ENCODE assay signal across 8 mouse cellular contexts in the genomic region with DNA sequence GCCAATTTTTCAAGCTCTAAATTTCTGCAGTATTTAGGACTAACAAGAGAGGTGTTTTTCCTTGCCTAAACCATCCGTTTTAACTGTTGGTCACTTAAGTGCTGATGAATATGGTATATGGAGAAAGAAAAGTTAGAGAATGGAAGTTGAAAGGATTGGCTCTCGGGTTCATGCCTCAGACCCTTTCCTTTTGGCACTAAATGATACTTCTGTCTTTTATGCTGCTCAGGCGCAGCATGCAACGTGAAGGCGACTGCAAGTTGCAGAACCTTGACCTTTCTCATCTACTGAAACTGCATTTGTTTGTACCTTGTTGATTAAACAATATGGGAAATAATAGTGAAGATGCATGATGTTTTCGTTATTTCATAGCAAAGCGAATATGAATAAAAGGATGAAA. TPM values are rescaled to one million over a fixed set of nuclear protein-coding genes. Genes with fewer than 3 reads are reported as not detected.
DNase-seq lines count a peak whose midpoint lies in the region; ATAC-seq and TF ChIP-seq lines count a peak whose summit lies in the region.
"Not testable (repeated sequence)": the region's sequence is repeated elsewhere in the genome, so short reads cannot be mapped to it uniquely, and the experiment has no call there.

No protein-coding gene starts in this region.

- not testable (repeated sequence) for H3K9ac ChIP-seq in heart, postnatal 0 days (replicated peaks; ENCODE audit: low read depth, low read length); limb, embryonic 11.5 days (ENCODE audit: low read length); midbrain, postnatal 0 days (replicated peaks; ENCODE audit: low read length, poor library complexity, severe bottlenecking)

- not testable (repeated sequence) for H3K27ac ChIP-seq in heart, postnatal 0 days (ENCODE audit: low read depth); limb, embryonic 11.5 days (replicated peaks; ENCODE audit: low read depth, low read length); midbrain, postnatal 0 days (ENCODE audit: low read depth, low read length)

- H3K4me1 ChIP-seq in heart, postnatal 0 days (ENCODE audit: control insufficient read depth, insufficient read depth); limb, embryonic 11.5 days (ENCODE audit: control insufficient read depth, insufficient read depth, low read length); midbrain, postnatal 0 days (ENCODE audit: insufficient read depth, low read length): not testable (repeated sequence)

- H3K27me3 ChIP-seq in heart, postnatal 0 days (ENCODE audit: control insufficient read depth, insufficient read depth, low read length); limb, embryonic 11.5 days (ENCODE audit: control insufficient read depth, insufficient read depth, low read length); midbrain, postnatal 0 days (ENCODE audit: insufficient read depth, low read length): not testable (repeated sequence)

- DNase-seq in A20 (ENCODE audit: low read depth, low spot score), result peak; percentile 2
- peak; percentile 0 for DNase-seq in T-cell, adult 2 months (ENCODE audit: low spot score)
- peak; percentile 16 for DNase-seq in c-Kit-negative CD71-positive TER-119-positive erythroid progenitor cells, embryonic 14.5 days (ENCODE audit: low read depth, low spot score)
- DNase-seq in embryo, embryonic 10 days (ENCODE audit: low spot score), result peak; percentile 7
- peak; percentile 17 for DNase-seq in heart, postnatal 0 days (ENCODE audit: low spot score)
- not testable (repeated sequence) for DNase-seq in limb, embryonic 11.5 days (ENCODE audit: low spot score)
- peak; percentile 8 for DNase-seq in midbrain, postnatal 0 days (ENCODE audit: low spot score)
- DNase-seq in thymus, postnatal 14 days, result peak; percentile 3

- TF ChIP-seq CTCF in heart, postnatal 0 days (IDR thresholded peaks at IDR 0.05; ENCODE audit: low read depth); midbrain, postnatal 0 days (IDR thresholded peaks at IDR 0.05): not testable (repeated sequence)

- not testable (repeated sequence) for H3K9me3 ChIP-seq in heart, postnatal 0 days (replicated peaks; ENCODE audit: control insufficient read depth, low read length); limb, embryonic 11.5 days (ENCODE audit: control insufficient read depth, low read length); midbrain, postnatal 0 days (ENCODE audit: low read length)

- not testable (repeated sequence) for H3K4me3 ChIP-seq in heart, postnatal 0 days (ENCODE audit: low read depth, low read length); limb, embryonic 11.5 days (ENCODE audit: low read depth, low read length); midbrain, postnatal 0 days (ENCODE audit: low read depth, low read length)

- WGBS in heart, postnatal 0 days, result 80% methylated on average over 7 of the region's 7 CpGs
- WGBS in limb, embryonic 11.5 days, result 89% methylated on average over 7 of the region's 7 CpGs
- WGBS in midbrain, postnatal 0 days, result 89% methylated on average over 7 of the region's 7 CpGs

- H3K4me2 ChIP-seq in heart, postnatal 0 days (ENCODE audit: low read depth, low read length); limb, embryonic 11.5 days (ENCODE audit: low read depth, severe bottlenecking); midbrain, postnatal 0 days (ENCODE audit: low read depth, low read length, poor library complexity, severe bottlenecking): not testable (repeated sequence)

- not testable (repeated sequence) for ATAC-seq in heart, postnatal 0 days (ENCODE audit: insufficient read depth, low read depth); midbrain, postnatal 0 days (ENCODE audit: low FRiP score)
- peak; percentile 0; the same call in 1 of the 2 replicates for ATAC-seq in limb, embryonic 11.5 days (ENCODE audit: insufficient number of reproducible peaks, low FRiP score, low TSS enrichment, low read depth)

- TF ChIP-seq EP300 in heart, postnatal 0 days (IDR thresholded peaks at IDR 0.05; ENCODE audit: low read depth), result not testable (repeated sequence)

- H3K36me3 ChIP-seq in heart, postnatal 0 days (replicated peaks; ENCODE audit: control insufficient read depth, insufficient read depth, low read length); limb, embryonic 11.5 days (ENCODE audit: control insufficient read depth, insufficient read depth, low read length); midbrain, postnatal 0 days (ENCODE audit: insufficient read depth, low read length): not testable (repeated sequence)

RNA-seq across cellular contexts. Expression of a gene that starts 38.9 kb away (rescaled TPM):
- 0.88 and 16.5 TPM in 2 replicates for total RNA-seq in heart, postnatal 0 days (2014; rRNA removed; ENCODE audit: low replicate concordance)
- 32.6 and 63.9 TPM in 2 replicates for polyA plus RNA-seq in heart, postnatal 0 days (2015; fragmentation: Nextera tagmentation; extraction: Ambion mirVana)
- 244 and 297 TPM in 2 replicates for polyA plus RNA-seq in limb, embryonic 11.5 days (2014; fragmentation: Nextera tagmentation; extraction: Ambion mirVana)
- total RNA-seq in midbrain, postnatal 0 days (2014; rRNA removed), result 34.6 and 51.3 TPM in 2 replicates
- polyA plus RNA-seq in midbrain, postnatal 0 days (2015; fragmentation: Nextera tagmentation; extraction: Ambion mirVana), result 193 and 201 TPM in 2 replicates
